Mouse (Mus musculus) small intestine, adult 2 months (tissue): ENCODE data around the gene Vmn1r197. TPM values are rescaled to one million over a fixed set of nuclear protein-coding genes. Genes with fewer than 3 reads are reported as not detected.
A peak's percentile ranks its signal among the peaks of the same experiment; 100 is the strongest.
"Not testable (repeated sequence)": the region's sequence is repeated elsewhere in the genome, so short reads cannot be mapped to it uniquely, and the experiment has no call there.

Experiments used
- H3K27ac ChIP-seq: fragments of 200-500 bp; 2 replicates; pipeline ENCODE4 v1.5.1; 2012; ENCODE audit warnings: low read depth, low read length, control low read depth, inconsistent platforms; ENCODE audit not compliant: insufficient read depth
- H3K27me3 ChIP-seq: fragments of 200-500 bp; 2 replicates; pipeline ENCODE4 v1.6.1; 2012; ENCODE audit warnings: mild to moderate bottlenecking, moderate library complexity, low read length, inconsistent platforms; ENCODE audit not compliant: control insufficient read depth, insufficient read depth
- H3K36me3 ChIP-seq: fragments of 200-500 bp; 2 replicates; pipeline ENCODE4 v1.6.1; 2012; ENCODE audit warnings: mild to moderate bottlenecking, low read length, control low read depth, inconsistent platforms; ENCODE audit not compliant: control insufficient read depth, insufficient read depth
- H3K4me1 ChIP-seq: fragments of 200-500 bp; 2 replicates; pipeline ENCODE4 v1.6.1; 2012; ENCODE audit warnings: low read length, inconsistent platforms, mixed read lengths; ENCODE audit not compliant: control insufficient read depth, insufficient read depth, insufficient read length
- H3K4me3 ChIP-seq: fragments of 200-500 bp; 2 replicates; pipeline ENCODE4 v1.5.1; 2012; ENCODE audit warnings: low read depth, mild to moderate bottlenecking, control low read depth, inconsistent platforms, low read length, moderate library complexity
- CTCF ChIP-seq: fragments of 200-500 bp; IDR thresholded peaks from 2 replicates; pipeline ENCODE4 v1.5.1; 2012; ENCODE audit warnings: low read depth, mild to moderate bottlenecking, control low read depth, inconsistent platforms, low read length, moderate library complexity, mixed read lengths; ENCODE audit not compliant: insufficient replicate concordance, insufficient read length; ENCODE audit errors: extremely low read depth
- POLR2A ChIP-seq: fragments of 200-500 bp; IDR thresholded peaks from 2 replicates; pipeline ENCODE4 v1.6.1; 2012; ENCODE audit warnings: low read depth, mild to moderate bottlenecking, control low read depth, inconsistent platforms, low read length, moderate library complexity
- WGBS: fragments of 180-500 bp; shearing (Covaris S2); methylation state at CpG from one replicate; pipeline ENCODE4 v1.1.7; 2018; 5-methylcytosine and 5-hydroxymethylcytosine counted together
- polyA plus RNA-seq: library from polyadenylated mRNA; depleted of rRNA; stranded (reverse); fragments of >200 nt; gene quantifications from 2 replicates; pipeline ENCODE4 v1.2.3, GENCODE M21; 2012; rRNA removed

Gene Vmn1r197
- not detected in 2 replicates for polyA plus RNA-seq

DNA sequence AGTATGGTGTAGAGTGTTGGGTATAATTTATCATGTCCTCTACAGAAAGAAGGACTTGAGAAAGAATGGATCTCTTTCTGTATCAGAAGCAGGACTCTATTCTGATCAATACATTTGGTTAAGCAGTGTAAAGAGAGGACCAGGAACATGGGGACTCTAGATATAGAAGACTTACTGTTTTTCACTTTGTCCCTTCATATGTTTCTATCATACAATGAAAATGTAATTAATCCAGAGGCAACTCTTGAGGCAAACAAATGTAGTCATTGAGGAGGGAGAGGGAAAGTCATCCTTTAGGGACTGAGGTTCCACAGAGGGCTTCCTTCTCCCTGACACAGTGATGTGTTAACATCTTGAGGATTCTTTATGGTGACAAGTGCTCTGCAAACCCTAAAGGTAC, at the start of gene Vmn1r197:
Gene Vmn1r197 (plus strand): TSS at position 301 of the 400 bp plus-strand sequence.
- Histone ChIP-seq H3K4me3 (no peak within 1 kb of the TSS), H3K36me3 (no peaks in the 10 kb centered on the region), H3K4me1 (peaks cover 4% of the 10 kb centered on the region; the same call in 1 of the 2 replicates), H3K27me3 (no peaks in the 10 kb centered on the region), H3K27ac (no peak within 1 kb of the TSS)
- TF ChIP-seq CTCF (no peak), POLR2A (no peak)

DNA sequence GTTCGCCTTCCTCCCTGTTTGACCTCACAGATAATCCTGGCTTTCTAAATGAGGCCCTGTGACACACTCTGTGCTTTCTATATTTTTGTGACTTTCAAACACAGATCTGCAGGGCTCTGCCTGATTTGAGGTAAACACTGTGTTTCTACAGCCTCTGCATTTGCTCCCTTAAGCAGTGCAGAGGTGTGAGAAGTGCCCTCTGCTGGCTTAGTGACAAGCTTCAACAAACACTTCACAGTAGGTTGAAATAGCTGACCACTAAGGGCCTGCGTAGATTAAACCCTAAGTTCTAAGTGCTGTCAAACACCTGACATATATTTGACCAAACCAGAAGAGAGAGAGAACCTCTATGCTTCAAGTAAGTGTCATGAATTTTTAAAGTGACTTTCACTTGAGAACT, 39.8 kb upstream of the Vmn1r197 start:
- Histone ChIP-seq H3K27ac (no peak overlapping the region), H3K4me1 (no peaks in the 10 kb centered on the region), H3K27me3 (no peaks in the 10 kb centered on the region), H3K4me3 (no peak overlapping the region), H3K36me3 (no peaks in the 10 kb centered on the region)
- WGBS = 75% methylated on average over 2 of the region's 2 CpGs
- TF ChIP-seq POLR2A (no peak), CTCF (no peak)

DNA sequence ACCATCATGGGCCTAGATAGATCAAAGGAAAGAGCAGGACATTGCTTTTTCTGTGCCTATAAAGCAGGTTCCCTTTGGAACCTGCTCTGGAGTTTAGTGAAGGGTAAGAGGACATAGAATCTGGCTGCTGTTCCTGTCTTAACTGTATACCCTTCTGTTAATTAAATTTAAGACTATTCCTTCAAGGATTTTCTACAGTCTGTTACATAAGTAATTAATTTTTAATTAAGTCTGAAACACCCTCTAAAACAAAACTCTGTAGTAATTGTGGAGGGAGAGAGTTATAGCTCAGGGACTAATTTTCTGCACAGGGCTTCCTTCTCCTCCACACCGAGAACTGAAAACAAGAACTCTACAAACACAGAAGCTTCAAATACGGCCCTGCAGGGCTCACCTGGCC, 34.8 kb upstream of the Vmn1r197 start, which contains the start of gene Vmn1r196:
Gene Vmn1r196 (plus strand): TSS at position 301 of the 400 bp plus-strand sequence.
- no peaks in the 10 kb centered on the region for H3K36me3 ChIP-seq
- no peak within 1 kb of the TSS for H3K27ac ChIP-seq
- no peak within 1 kb of the TSS for H3K4me3 ChIP-seq
- no peaks in the 10 kb centered on the region for H3K4me1 ChIP-seq
- H3K27me3 ChIP-seq = no peaks in the 10 kb centered on the region
- 72% methylated on average over 2 of the region's 2 CpGs for WGBS
- TF ChIP-seq POLR2A (no peak), CTCF (no peak)

DNA sequence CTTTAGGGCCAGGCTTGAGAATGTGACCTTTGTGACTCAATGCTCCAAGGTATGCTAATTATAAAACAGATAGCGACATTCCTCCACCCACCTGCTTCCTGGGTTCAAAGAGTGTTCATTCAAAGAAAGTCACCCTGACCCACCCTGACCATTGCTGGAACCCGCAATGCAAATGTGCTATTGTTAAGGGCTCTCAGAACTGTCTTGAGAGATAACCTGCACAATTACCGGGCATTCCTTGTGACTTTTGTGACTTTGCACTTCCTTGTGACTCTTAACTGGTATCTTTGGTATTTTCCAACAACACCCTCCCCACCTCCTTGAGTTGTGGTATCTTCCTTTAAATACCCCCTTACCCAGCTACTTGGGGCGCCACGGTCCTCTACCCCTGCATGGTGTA, 16.3 kb upstream of the Vmn1r197 start:
- WGBS = 76% methylated on average over 5 of the region's 5 CpGs

DNA sequence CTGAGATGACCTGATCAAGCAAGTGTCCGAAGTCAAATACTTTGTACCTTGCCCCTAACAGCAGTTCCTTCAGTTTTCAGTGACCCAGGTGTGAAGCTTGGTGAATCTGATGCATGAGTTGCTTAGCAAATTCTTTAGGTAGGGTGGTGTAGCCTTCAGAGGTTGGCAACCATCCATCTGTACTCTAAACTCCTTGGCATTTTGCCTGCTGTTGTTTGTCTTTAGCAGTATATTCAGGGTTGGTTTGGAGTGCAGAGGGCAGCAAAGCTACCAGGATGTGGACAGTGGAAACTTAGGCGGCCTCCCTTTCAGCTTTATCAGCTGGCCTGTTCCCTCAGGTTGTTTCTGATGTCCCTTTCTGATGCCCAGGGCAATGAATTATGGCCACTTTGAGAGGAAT, 9.0 kb upstream of the Vmn1r197 start:
- Histone ChIP-seq H3K4me1 (peaks cover 15% of the 10 kb centered on the region; the same call in 1 of the 2 replicates), H3K36me3 (no peaks in the 10 kb centered on the region), H3K27ac (peak overlapping the region; percentile 75; the same call in 1 of the 2 replicates), H3K4me3 (no peak overlapping the region), H3K27me3 (no peaks in the 10 kb centered on the region)
- TF ChIP-seq POLR2A = no peak
- no peak for TF ChIP-seq CTCF
- 17% methylated on average over 2 of the region's 2 CpGs for WGBS

More for the DNA sequence above, 16.3 kb upstream of the Vmn1r197 start:
- not testable (repeated sequence) for H3K4me1 ChIP-seq, H3K27ac ChIP-seq, H3K27me3 ChIP-seq, H3K36me3 ChIP-seq, H3K4me3 ChIP-seq

DNA sequence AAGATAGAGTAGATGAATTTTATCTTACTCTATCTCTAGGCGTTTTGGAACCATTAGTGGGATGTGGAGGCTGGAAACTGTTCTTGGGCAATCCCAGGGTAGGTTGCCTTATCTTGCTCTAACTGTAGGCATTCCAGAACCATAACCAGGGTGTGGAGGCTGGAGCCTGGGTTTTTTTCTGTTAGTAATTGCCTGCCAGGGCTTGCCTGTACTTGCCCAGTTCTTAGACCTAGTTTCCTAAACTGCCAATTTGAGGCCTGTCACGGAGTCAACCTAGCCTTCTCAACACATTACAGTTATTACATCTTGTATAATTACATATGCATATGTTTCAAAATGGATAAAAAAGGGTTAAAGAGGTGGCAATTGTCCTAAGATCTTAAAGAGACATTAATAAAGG, 7.0 kb upstream of the Vmn1r197 start:
- no peak for TF ChIP-seq POLR2A
- no peak for TF ChIP-seq CTCF
- no peaks in the 10 kb centered on the region for H3K27me3 ChIP-seq
- 44% methylated on average over 2 of the region's 2 CpGs for WGBS

DNA sequence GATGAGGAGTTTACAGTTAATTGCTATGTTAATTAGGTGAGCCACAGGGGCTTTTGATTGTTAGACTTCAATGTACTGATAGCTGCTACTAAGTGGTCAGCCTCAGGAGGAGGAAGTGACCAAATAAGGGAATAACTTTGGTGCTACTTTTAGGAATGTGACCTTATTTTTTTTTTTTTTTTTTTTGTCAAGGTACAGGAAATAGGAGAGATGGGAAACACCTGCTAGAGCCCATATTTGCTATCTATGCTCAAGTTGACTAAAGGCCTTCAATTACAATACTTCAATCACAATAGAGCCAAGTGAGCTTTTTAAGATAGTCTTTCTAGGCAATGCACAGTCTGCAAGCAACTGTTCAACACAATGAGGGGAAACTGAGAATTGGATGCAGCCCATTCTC, 4.3 kb upstream of the Vmn1r197 start:
- H3K4me3 ChIP-seq = no peak overlapping the region
- no peak for TF ChIP-seq POLR2A
- TF ChIP-seq CTCF = no peak
- H3K36me3 ChIP-seq = no peaks in the 10 kb centered on the region
- peaks cover 13% of the 10 kb centered on the region; the same call in 1 of the 2 replicates for H3K4me1 ChIP-seq
- H3K27ac ChIP-seq = no peak overlapping the region
- no peaks in the 10 kb centered on the region for H3K27me3 ChIP-seq

More for the DNA sequence above, 7.0 kb upstream of the Vmn1r197 start:
- H3K4me3 ChIP-seq = no peak overlapping the region
- H3K27ac ChIP-seq = no peak overlapping the region
- peaks cover 17% of the 10 kb centered on the region; the same call in 1 of the 2 replicates for H3K4me1 ChIP-seq
- no peaks in the 10 kb centered on the region for H3K36me3 ChIP-seq

DNA sequence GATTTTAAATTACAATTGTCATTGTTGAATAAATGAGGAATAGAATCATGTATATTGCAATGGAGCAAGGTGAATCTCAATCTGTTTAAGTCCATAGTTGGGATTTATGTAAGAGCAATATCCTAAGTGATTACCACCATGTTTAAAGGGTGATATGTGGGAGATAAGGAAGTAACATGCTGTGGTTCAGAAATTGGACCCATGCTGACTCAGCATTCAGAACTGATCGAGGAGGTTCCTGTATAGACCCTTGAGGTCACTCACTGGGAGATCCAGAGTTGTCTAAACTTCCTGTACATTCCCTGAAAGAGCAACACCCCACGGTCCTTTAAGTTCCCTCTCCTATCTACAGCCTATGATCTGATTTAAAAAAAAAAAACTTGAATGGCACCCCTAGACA, 8.9 kb downstream of the Vmn1r197 start:
- TF ChIP-seq CTCF (no peak), POLR2A (no peak)
- Histone ChIP-seq H3K36me3 (no peaks in the 10 kb centered on the region), H3K4me3 (no peak overlapping the region), H3K27me3 (no peaks in the 10 kb centered on the region), H3K4me1 (no peaks in the 10 kb centered on the region), H3K27ac (no peak overlapping the region)
- WGBS = 54% methylated on average over 2 of the region's 2 CpGs
